Mouse (Mus musculus) mature B cell (primary cell): ENCODE measurements around the gene Slc9a3r2.
"Not testable (repeated sequence)": the region's sequence is repeated elsewhere in the genome, so short reads cannot be mapped to it uniquely, and the experiment has no call there.

Experiments used
- in situ Hi-C: fragments of 300-500 bp; cut with MboI; formaldehyde crosslinking; loops from 2 replicates; pipeline ENCODE4 v1.14.3; 2019

Slc9a3r2 gene

GRCm38 (mm10) chr17:24667416-24667815 lies 17.3 kb upstream of the Slc9a3r2 start:
- in situ Hi-C loops: no loop called here

GRCm38 (mm10) chr17:24667011-24667410 lies 16.9 kb upstream of the Slc9a3r2 start:
- in situ Hi-C loops: not testable (repeated sequence)

- in situ Hi-C loops: loop anchor here (10.0 kb wide), 1 partner anchor 123 kb away; the partner anchor contains the start of gene Rab26
Observed at GRCm38 (mm10) chr17:24658017-24658758, 8.1 kb upstream of the Slc9a3r2 start, which contains the start of gene Npw. Gene Npw (minus strand): TSS chr17:24658457.

- in situ Hi-C loops: loop anchor here (10.0 kb wide), 1 partner anchor 120 kb away; the partner anchor contains the start of gene Rab26
Observed at GRCm38 (mm10) chr17:24654969-24655368, 4.8 kb upstream of the Slc9a3r2 start.

GRCm38 (mm10) chr17:24653967-24654710 lies 4.0 kb upstream of the Slc9a3r2 start:
- in situ Hi-C loops: loop anchor here (10.0 kb wide), 1 partner anchor 119 kb away; the partner anchor contains the start of gene Rab26

- in situ Hi-C loops: loop anchor here (10.0 kb wide), 1 partner anchor 117 kb away; the partner anchor contains the start of gene Rab26
Observed at GRCm38 (mm10) chr17:24651835-24652234, 1.7 kb upstream of the Slc9a3r2 start.

GRCm38 (mm10) chr17:24650766-24651165 lies 639 bp upstream of the Slc9a3r2 start:
- in situ Hi-C loops: loop anchor here (10.0 kb wide), 1 partner anchor 116 kb away; the partner anchor contains the start of gene Rab26

- in situ Hi-C loops: loop anchor here (10.0 kb wide), 1 partner anchor 115 kb away; the partner anchor contains the start of gene Rab26
Observed at GRCm38 (mm10) chr17:24649581-24650069, 502 bp downstream of the Slc9a3r2 start.

- in situ Hi-C loops: no loop called here
Observed at GRCm38 (mm10) chr17:24648731-24649377, 1.3 kb downstream of the Slc9a3r2 start.

GRCm38 (mm10) chr17:24647493-24647892 lies 2.6 kb downstream of the Slc9a3r2 start:
- in situ Hi-C loops: no loop called here

- in situ Hi-C loops: no loop called here
Observed at GRCm38 (mm10) chr17:24646381-24646780, 3.7 kb downstream of the Slc9a3r2 start.

- in situ Hi-C loops: no loop called here
Observed at GRCm38 (mm10) chr17:24645916-24646315, 4.2 kb downstream of the Slc9a3r2 start.

GRCm38 (mm10) chr17:24644875-24645721 lies 5.0 kb downstream of the Slc9a3r2 start:
- in situ Hi-C loops: no loop called here

- in situ Hi-C loops: no loop called here
Observed at GRCm38 (mm10) chr17:24644030-24644715, 6.0 kb downstream of the Slc9a3r2 start.

GRCm38 (mm10) chr17:24642791-24643343 lies 7.3 kb downstream of the Slc9a3r2 start:
- in situ Hi-C loops: no loop called here

- in situ Hi-C loops: no loop called here
Observed at GRCm38 (mm10) chr17:24641944-24642343, 8.2 kb downstream of the Slc9a3r2 start.

- in situ Hi-C loops: no loop called here
Observed at GRCm38 (mm10) chr17:24640581-24640980, 9.5 kb downstream of the Slc9a3r2 start.

- in situ Hi-C loops: no loop called here
Observed at GRCm38 (mm10) chr17:24640119-24640518, 10.0 kb downstream of the Slc9a3r2 start.

- in situ Hi-C loops: loop anchor here (10.0 kb wide), 1 partner anchor 95 kb away; the partner anchor contains the start of gene Pkd1
Observed at GRCm38 (mm10) chr17:24639571-24639988, 10.5 kb downstream of the Slc9a3r2 start.

- in situ Hi-C loops: loop anchor here (10.0 kb wide), 1 partner anchor 94 kb away; the partner anchor contains the start of gene Pkd1
Observed at GRCm38 (mm10) chr17:24638840-24639239, 11.3 kb downstream of the Slc9a3r2 start.
